Mouse (Mus musculus) cortical plate, adult 2 months (tissue): ENCODE measurements around the gene Nr4a1.

Experiments used
- CTCF ChIP-seq: fragments of 200-500 bp; IDR thresholded peaks from 2 replicates; pipeline ENCODE4 v1.5.1; 2011; ENCODE audit warnings: mild to moderate bottlenecking, control low read depth, low read length; ENCODE audit not compliant: insufficient read depth; ENCODE audit errors: extremely low read depth
- POLR2A ChIP-seq: fragments of 200-500 bp; IDR thresholded peaks from 2 replicates; pipeline ENCODE4 v1.6.1; 2011; ENCODE audit warnings: mild to moderate bottlenecking, low read length, control low read depth; ENCODE audit not compliant: insufficient read depth; ENCODE audit errors: extremely low read depth

GRCm38 (mm10) chr15:101241853-101242252 lies 12.2 kb upstream of the Nr4a1 start:
- no peak for TF ChIP-seq POLR2A
- TF ChIP-seq CTCF: no peak
